Mouse (Mus musculus) sigmoid colon, adult 10 weeks (tissue): ENCODE data around the gene Cyp46a1. TPM values are rescaled to one million over a fixed set of nuclear protein-coding genes. Genes with fewer than 3 reads are reported as not detected.

Experiments
- polyA plus RNA-seq: library from polyadenylated mRNA; stranded (reverse); fragments of 350-450 nt; fragmentation: Illumina TruSeq; extraction: RNeasy Lipid Tissue Mini Kit (QIAGEN cat#74804); gene quantifications from one replicate; pipeline ENCODE4 v1.2.3, GENCODE M21; 2014; ENCODE audit warnings: low read depth, low replicate concordance

Gene Cyp46a1
- polyA plus RNA-seq, result not detected

DNA sequence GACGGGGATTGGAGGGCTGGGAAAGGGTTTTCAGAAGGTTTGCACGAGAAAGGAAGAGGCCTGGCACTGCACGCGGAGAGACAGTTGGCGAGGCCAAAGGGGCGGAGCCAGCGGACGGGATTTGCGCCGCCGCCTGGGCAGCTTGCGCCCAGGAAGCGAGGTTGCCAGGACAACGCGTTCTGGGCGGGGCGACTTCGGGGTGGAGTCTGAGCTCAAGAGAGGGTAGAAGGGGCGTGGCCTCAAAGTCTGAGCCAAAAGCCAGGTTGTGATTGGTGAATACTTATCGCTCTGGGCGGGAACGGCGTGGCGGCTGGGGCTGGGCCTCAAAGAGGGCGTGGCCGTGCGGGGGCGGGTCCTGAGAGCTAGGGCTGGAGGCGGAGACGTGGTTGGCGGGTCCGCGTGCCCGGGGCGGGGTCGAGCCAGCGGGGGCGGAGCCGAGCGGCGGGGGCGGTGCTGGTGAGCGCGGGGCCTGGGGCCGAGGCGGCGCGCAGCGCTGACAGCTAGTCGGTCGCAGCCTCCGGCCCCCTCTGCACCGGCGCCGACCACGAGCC, at the start of gene Cyp46a1:
TSS of gene Cyp46a1 (plus strand) at position 487 of the 551 bp plus-strand sequence.

DNA sequence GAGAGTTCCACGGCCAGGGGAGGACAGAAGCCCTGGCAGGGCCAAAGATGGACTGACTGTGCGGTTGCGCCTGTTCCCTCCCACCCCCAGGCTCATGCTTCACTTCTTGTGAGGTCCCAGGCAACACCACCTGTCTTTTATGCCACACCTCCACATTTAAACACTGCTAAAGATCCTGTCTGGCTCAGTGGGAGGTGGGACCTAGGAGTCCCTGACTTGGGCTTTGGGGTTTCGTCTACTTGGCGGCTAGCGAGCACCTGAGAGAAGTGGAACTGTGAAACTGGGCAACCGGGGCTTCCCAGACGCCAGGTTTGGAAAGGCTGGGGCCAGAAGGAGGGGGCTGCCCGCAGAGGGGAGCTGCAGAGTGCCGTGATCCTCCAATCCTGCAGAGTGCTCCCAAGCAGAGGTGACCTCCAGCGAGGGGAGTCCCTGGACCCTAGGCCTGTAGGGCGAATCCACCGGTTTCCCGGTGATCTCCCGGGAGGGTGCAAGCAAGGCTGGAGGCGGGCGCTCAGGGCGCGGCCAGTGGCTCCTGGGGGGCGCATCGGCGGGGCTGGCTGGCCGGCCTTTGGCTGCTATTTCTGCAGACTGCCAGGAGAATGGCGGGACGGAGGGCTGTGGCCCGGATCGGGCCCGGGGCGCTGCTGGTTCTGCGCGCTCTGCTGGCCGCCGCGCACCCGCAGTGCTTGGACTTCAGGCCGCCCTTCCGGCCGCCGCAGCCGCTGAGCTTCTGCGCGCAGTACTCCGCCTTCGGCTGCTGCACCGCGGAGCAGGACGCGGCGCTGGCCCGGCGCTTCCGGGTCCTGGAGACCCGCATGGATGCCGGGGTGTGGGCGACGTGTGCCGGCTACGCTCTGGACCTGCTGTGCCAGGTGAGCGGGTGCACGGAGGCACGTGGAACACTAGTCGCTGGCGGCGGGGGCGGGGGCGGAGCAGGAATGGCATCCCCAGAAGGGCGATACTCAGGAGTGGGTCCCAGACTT, 28.1 kb upstream of the Cyp46a1 start, which contains the start of gene Hhipl1:
TSS of gene Hhipl1 (plus strand) at position 459 of the 983 bp plus-strand sequence.

GRCm38 (mm10) chr12:108370596-108371428, 36.6 kb downstream of the Cyp46a1 start, which contains the start of gene Eml1:
Gene Eml1, plus strand, starts transcription at chr12:108370957.

Other genes starting within 250 kb of the Cyp46a1 start
- 177 TPM for gene Setd3, start 155.1 kb upstream of the Cyp46a1 start, polyA plus RNA-seq
- gene Ccnk, start 154.8 kb upstream of the Cyp46a1 start, polyA plus RNA-seq, result 35.0 TPM
- gene Ccdc85c, start 59.0 kb upstream of the Cyp46a1 start, polyA plus RNA-seq, result 2.5 TPM
- gene Hhipl1, start 28.1 kb upstream of the Cyp46a1 start, polyA plus RNA-seq, result 0.19 TPM
- gene Eml1, start 36.6 kb downstream of the Cyp46a1 start, polyA plus RNA-seq, result 31.6 TPM
- gene Evl, start 220.3 kb downstream of the Cyp46a1 start, polyA plus RNA-seq, result 26.5 TPM